Mouse (Mus musculus): ENCODE data around the gene S1pr5. TPM values are rescaled to one million over a fixed set of nuclear protein-coding genes. Genes with fewer than 3 reads are reported as not detected.
A peak's percentile ranks its signal among the peaks of the same experiment; 100 is the strongest.
"Not testable (repeated sequence)": the region's sequence is repeated elsewhere in the genome, so short reads cannot be mapped to it uniquely, and the experiment has no call there.

Gene S1pr5
- polyA plus RNA-seq, 1 experiment: 3.6 TPM

DNA sequence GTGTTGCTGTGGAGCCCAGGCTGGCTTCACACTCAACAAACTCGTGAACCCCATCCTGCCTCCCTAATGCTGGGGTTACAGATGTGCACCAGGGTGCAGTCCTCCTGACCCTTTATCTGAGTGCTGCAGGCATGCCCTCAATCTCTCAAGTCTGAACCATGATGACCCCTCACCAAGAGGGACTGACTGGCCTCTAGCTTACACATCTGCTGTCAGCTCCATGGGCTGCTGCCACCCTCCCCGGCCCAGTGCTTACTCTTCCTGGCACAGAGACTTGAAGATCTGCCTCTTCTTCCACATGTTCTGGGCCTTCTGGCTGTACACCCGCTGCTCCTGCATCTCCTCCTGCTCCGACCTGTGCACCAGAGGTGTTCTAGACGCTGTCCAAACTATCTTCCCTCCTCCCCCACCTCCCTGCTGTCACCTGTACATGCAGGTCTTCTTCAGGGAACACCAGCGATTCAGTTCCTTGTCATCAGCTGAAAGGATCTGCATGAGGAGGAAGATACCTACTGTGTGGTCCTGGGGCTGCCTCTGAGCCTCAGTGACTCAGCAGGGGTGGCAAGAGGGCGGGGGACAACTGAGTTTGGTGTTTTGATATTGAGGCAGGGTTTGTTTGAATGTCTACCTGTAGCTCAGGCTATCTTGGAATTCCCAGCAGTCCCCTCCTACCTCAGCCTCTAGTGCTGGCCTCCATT is 26.9 kb upstream of the S1pr5 start:
- Histone ChIP-seq H3K4me1 (ENCODE audit: control insufficient read depth, insufficient read depth, insufficient read length, low read length) (peaks cover 11% of the 10 kb centered on the region), H3K4me3 (ENCODE audit: insufficient read depth, low read depth, low read length) (no peak overlapping the region), H3K27ac (replicated peaks; ENCODE audit: low read depth, low read length) (no peak overlapping the region)

DNA sequence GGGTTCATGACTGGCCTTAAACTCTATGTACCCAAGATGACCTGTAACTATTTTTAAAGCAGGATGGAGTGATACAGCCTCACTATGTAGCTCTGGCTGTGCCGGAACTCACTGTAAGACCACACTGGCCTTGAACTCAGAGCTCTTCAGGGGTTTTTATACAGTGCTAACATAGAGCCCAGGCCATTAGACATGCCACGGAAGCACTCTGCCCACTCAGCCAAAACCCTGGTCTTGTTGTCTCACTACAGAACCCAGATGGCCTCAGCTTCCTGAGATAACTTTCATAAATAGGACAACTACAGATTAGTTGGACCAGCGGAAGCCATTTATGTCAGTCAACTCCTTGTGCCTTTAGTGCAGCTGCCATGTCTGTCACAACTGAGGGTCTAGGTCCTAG is 26.1 kb upstream of the S1pr5 start:
- H3K4me3 ChIP-seq (ENCODE audit: insufficient read depth, low read depth, low read length): no peak overlapping the region
- H3K4me1 ChIP-seq (ENCODE audit: control insufficient read depth, insufficient read depth, insufficient read length, low read length): peaks cover 8% of the 10 kb centered on the region
- H3K27ac ChIP-seq (replicated peaks; ENCODE audit: low read depth, low read length): no peak overlapping the region

GRCm38 (mm10) chr9:21273520-21274228 is 25.4 kb upstream of the S1pr5 start:
- no peak overlapping the region for H3K4me3 ChIP-seq (ENCODE audit: insufficient read depth, low read depth, low read length)
- H3K27ac ChIP-seq (replicated peaks; ENCODE audit: low read depth, low read length): no peak overlapping the region
- peaks cover 3% of the 10 kb centered on the region; the same call in 1 of the 2 replicates for H3K4me1 ChIP-seq (ENCODE audit: control insufficient read depth, insufficient read depth, insufficient read length, low read length)

DNA sequence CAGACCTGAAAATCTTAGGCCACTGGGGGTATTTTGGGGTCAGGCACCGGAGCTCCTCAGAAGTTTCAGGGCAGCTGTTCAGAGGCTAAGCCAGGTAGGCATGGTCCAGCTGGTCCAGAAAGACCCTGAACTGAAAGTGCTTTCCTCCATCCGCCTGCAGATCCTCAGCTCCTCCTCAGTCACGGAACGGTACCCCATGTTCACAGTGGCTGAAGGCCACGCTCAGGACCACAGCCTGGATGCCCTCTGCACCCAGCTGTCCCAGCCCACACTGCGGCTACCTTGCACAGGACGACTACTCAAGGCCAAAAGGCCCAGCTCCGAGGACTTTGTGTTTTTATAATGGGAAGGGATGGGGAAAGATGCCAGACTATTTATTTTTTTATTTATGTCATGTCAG is 24.9 kb upstream of the S1pr5 start:
- H3K4me1 ChIP-seq (ENCODE audit: control insufficient read depth, insufficient read depth, insufficient read length, low read length): peaks cover 3% of the 10 kb centered on the region; the same call in 1 of the 2 replicates
- H3K4me3 ChIP-seq (ENCODE audit: insufficient read depth, low read depth, low read length): no peak overlapping the region
- H3K27ac ChIP-seq (replicated peaks; ENCODE audit: low read depth, low read length): no peak overlapping the region

DNA sequence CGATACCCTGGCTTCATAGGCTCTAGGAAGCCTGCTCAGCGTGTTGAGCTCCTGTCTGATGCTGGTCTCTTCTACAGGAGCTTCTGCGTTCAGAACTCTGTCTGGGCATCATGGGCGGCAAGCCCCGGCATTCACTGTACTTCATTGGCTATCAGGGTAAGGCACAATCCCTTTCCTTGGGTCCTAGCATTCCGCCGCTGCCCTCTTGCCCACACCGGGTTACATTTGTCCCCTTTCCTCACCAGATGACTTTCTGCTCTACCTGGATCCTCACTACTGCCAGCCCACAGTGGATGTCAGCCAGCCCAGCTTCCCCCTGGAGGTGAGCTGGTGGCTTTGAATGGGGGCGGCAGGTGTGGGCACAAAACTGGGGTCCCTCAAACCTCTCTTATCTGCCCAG is 24.1 kb upstream of the S1pr5 start:
- Histone ChIP-seq H3K27ac (replicated peaks; ENCODE audit: low read depth, low read length) (no peak overlapping the region), H3K4me3 (ENCODE audit: insufficient read depth, low read depth, low read length) (no peak overlapping the region), H3K4me1 (ENCODE audit: control insufficient read depth, insufficient read depth, insufficient read length, low read length) (peaks cover under 1% of the 10 kb centered on the region; the same call in 1 of the 2 replicates)

GRCm38 (mm10) chr9:21269590-21269989 is 21.3 kb upstream of the S1pr5 start:
- H3K27ac ChIP-seq (replicated peaks; ENCODE audit: low read depth, low read length): not testable (repeated sequence)

GRCm38 (mm10) chr9:21268305-21268704 is 20.1 kb upstream of the S1pr5 start:
- H3K4me3 ChIP-seq (ENCODE audit: insufficient read depth, low read depth, low read length): no peak overlapping the region
- H3K4me1 ChIP-seq (ENCODE audit: control insufficient read depth, insufficient read depth, insufficient read length, low read length): peaks cover 6% of the 10 kb centered on the region
- no peak overlapping the region for H3K27ac ChIP-seq (replicated peaks; ENCODE audit: low read depth, low read length)

More at GRCm38 (mm10) chr9:21269590-21269989, 21.3 kb upstream of the S1pr5 start:
- H3K4me1 ChIP-seq (ENCODE audit: control insufficient read depth, insufficient read depth, insufficient read length, low read length); H3K4me3 ChIP-seq (ENCODE audit: insufficient read depth, low read depth, low read length): not testable (repeated sequence)

DNA sequence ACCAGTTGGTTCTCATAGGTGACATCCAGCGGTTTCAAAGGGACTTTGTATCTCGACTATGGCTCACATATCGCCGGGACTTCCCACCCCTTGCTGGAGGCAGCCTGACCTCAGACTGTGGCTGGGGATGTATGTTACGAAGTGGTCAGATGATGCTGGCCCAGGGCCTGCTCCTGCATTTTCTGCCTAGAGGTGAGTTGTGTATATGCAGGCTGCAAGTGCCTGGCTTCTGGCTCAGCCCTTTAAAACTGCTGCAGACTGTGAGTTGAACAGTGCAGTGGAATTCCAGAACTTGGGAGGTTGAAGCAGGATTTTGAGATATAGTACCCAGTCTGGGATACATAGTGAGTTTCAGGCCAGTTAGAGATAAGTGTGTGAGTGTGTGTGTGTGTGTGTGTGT is 18.6 kb upstream of the S1pr5 start:
- H3K27ac ChIP-seq (replicated peaks; ENCODE audit: low read depth, low read length): no peak overlapping the region
- H3K4me1 ChIP-seq (ENCODE audit: control insufficient read depth, insufficient read depth, insufficient read length, low read length): peaks cover 6% of the 10 kb centered on the region
- no peak overlapping the region for H3K4me3 ChIP-seq (ENCODE audit: insufficient read depth, low read depth, low read length)

DNA sequence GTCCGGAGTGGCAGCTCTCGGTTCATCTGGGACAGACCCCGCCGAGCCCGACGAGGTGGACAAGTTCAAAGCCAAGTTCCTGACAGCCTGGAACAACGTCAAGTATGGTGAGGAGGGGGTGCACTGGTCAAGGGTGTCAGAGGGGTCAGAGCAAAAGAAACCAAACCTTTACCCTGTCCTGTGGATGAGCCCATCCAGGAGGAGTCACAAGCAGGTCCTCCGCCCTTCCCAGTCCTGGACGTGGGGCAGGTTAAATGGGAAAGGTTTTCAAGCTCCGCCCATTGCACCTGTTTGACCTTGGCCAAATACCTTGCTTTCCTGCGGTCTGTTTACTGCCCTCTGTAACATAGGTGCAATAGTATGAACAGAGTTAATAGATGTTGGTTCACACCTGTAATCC is 17.4 kb upstream of the S1pr5 start:
- H3K27ac ChIP-seq (replicated peaks; ENCODE audit: low read depth, low read length): peak overlapping the region; percentile 36

DNA sequence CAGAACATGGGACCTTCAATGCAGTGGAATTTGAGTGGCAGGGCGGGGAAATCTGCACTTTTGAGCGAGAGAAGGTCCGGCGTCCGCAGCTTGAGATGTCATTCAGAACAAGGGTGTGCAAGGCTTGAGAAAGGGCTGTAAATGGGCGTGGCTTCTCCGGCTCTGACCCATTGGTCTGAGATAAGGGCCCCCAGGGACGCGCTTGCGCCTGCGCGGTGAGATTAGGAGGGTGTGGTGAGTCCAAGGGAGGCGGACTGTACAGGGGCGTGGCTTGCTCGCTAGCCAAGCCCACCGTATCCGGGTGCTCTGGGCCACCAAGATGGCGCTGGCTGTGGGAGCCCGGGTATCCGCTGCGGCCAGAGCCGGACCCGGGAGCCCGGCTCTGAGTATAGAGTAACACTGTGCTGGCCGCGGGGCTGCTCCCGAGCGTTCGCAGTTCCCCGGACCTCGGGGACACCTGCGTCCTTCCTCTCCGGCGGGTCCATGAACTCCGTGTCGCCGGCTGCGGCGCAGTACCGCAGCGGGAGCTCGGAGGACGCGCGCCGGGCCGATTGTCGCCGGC is 16.8 kb upstream of the S1pr5 start, which contains the start of gene Atg4d:
Gene Atg4d (plus strand): TSS at position 294 of the 562 bp plus-strand sequence.
- Histone ChIP-seq H3K4me3 (ENCODE audit: insufficient read depth, low read depth, low read length) (peak within 1 kb of the TSS; percentile 79), H3K4me1 (ENCODE audit: control insufficient read depth, insufficient read depth, insufficient read length, low read length) (peaks cover 6% of the 10 kb centered on the region)

More for the DNA sequence above, 17.4 kb upstream of the S1pr5 start:
- peaks cover 6% of the 10 kb centered on the region for H3K4me1 ChIP-seq (ENCODE audit: control insufficient read depth, insufficient read depth, insufficient read length, low read length)
- H3K4me3 ChIP-seq (ENCODE audit: insufficient read depth, low read depth, low read length): peak overlapping the region; percentile 79

GRCm38 (mm10) chr9:21264272-21264999 is 16.2 kb upstream of the S1pr5 start:
- Histone ChIP-seq H3K4me3 (ENCODE audit: insufficient read depth, low read depth, low read length) (peak overlapping the region; percentile 49), H3K27ac (replicated peaks; ENCODE audit: low read depth, low read length) (0 out of 2 replicates have a peak overlapping the region, but pooled peaks have one; percentile 26)

More for the DNA sequence above, 16.8 kb upstream of the S1pr5 start, which contains the start of gene Atg4d:
- peak within 1 kb of the TSS; percentile 36 for H3K27ac ChIP-seq (replicated peaks; ENCODE audit: low read depth, low read length)

DNA sequence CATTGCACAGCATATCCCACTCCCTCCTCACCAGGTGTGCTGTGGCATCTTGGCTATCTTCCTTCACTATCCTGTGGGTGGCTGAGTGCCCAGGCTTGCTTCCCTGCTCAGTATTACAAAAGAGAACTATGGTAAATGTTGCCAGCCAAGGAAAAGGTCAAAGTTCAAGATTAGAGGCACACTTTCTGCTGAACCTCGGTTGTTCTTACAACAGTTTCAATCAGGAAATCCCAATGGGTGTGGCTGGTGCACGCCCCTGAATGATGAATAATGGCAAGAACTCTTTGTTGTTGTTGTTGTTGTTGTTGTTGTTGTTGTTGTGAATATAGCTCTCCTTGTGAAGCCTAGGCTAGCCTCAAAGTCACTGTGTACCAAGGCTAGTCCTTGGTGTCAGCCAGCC is 13.6 kb upstream of the S1pr5 start:
- H3K27ac ChIP-seq (replicated peaks; ENCODE audit: low read depth, low read length): 0 out of 2 replicates have a peak overlapping the region, but pooled peaks have one; percentile 20
- peaks cover 5% of the 10 kb centered on the region for H3K4me1 ChIP-seq (ENCODE audit: control insufficient read depth, insufficient read depth, insufficient read length, low read length)
- H3K4me3 ChIP-seq (ENCODE audit: insufficient read depth, low read depth, low read length): no peak overlapping the region

More at GRCm38 (mm10) chr9:21264272-21264999, 16.2 kb upstream of the S1pr5 start:
- H3K4me1 ChIP-seq (ENCODE audit: control insufficient read depth, insufficient read depth, insufficient read length, low read length): peaks cover 6% of the 10 kb centered on the region

- H3K27ac ChIP-seq (replicated peaks; ENCODE audit: low read depth, low read length): no peak overlapping the region
- no peak overlapping the region for H3K4me3 ChIP-seq (ENCODE audit: insufficient read depth, low read depth, low read length)
- H3K4me1 ChIP-seq (ENCODE audit: control insufficient read depth, insufficient read depth, insufficient read length, low read length): no peaks in the 10 kb centered on the region; the same call in none of the 2 replicates
Measured at GRCm38 (mm10) chr9:21260491-21261040, 12.3 kb upstream of the S1pr5 start.

- not testable (repeated sequence) for H3K27ac ChIP-seq (replicated peaks; ENCODE audit: low read depth, low read length); H3K4me3 ChIP-seq (ENCODE audit: insufficient read depth, low read depth, low read length); H3K4me1 ChIP-seq (ENCODE audit: control insufficient read depth, insufficient read depth, insufficient read length, low read length)
Measured at GRCm38 (mm10) chr9:21256349-21256748, 8.1 kb upstream of the S1pr5 start.
